In the genomic region with DNA sequence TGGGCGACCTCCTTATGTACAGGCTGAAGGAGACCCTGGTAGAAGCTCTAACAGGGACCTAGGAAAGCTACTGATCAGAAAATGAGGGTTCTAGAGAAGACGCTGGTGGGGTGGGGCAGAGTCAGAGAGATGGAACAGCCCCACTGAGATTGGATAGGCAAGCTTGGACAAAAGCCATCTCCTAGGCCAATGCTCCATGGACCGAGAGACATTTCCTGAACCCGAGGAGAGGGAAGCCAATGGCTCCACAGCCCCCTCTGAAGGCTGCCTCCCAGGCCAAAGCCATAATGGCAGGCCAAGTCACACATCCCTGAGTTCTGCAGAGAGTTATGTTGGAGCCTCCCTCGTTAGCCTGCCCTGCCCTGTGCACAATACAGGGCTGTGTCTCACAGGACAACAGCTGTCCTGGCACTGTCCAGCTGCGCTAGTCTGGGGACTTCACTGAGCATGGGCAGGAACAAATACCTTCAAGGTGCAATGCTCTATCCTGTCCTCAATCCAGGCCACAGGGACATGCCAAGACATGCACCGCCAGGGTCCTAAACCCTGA, we compare ENCODE assay signal across 20 mouse cellular contexts.
DNase-seq lines count a peak whose midpoint lies in the region; ATAC-seq and TF ChIP-seq lines count a peak whose summit lies in the region.
"Had no signal": no experiment of that assay in that cellular context is flagged by ENCODE, and none has a peak within 500 bp of the region (broad histone marks: within the 10 kb centered on the region; RNA-seq: fewer than 3 reads in every experiment).

No protein-coding gene starts in this region.

- H3K4me1 ChIP-seq in liver, postnatal 0 days (ENCODE audit: insufficient read depth): no peaks in the 10 kb centered on the region
- no peaks in the 10 kb centered on the region for H3K4me1 ChIP-seq in embryonic facial prominence, embryonic 14.5 days (ENCODE audit: control insufficient read depth, insufficient read depth, low read length)

- H3K27ac ChIP-seq in liver, postnatal 0 days (ENCODE audit: low read depth): no peak overlapping the region
- no peak overlapping the region for H3K27ac ChIP-seq in embryonic facial prominence, embryonic 14.5 days (replicated peaks; ENCODE audit: low read depth, low read length)
- H3K27ac ChIP-seq: heart, embryonic 10.5 days; heart, embryonic 15.5 days; hindbrain, embryonic 14.5 days had no signal

- DNase-seq in cerebellum, adult 11-12 months: peak; percentile 41
- no peak for DNase-seq in cerebellum, adult 11 months
- DNase-seq in gastrocnemius, postnatal 14 days: peak; percentile 51
- DNase-seq in gastrocnemius, adult 8-10 months (ENCODE audit: low spot score in 2 of 2): no peak
- DNase-seq in liver, postnatal 0 days: no peak
- DNase-seq in liver: no peak
- DNase-seq in embryonic facial prominence, embryonic 14.5 days (ENCODE audit: low spot score): peak; percentile 12
- DNase-seq in right cerebral cortex, adult 18-20 months: no peak
- DNase-seq: adrenal gland, postnatal 10 days; B cell, adult 2 months; cerebellum, adult 9-10 months; gastrocnemius, postnatal 25 days; heart, adult 18-20 months; heart, postnatal 14 days had no signal

- no peak for TF ChIP-seq EP300 in liver, postnatal 0 days (IDR thresholded peaks at IDR 0.05; ENCODE audit: low read depth)

- no peaks in the 10 kb centered on the region for H3K9me3 ChIP-seq in liver, postnatal 0 days (ENCODE audit: low read length)
- H3K9me3 ChIP-seq in embryonic facial prominence, embryonic 14.5 days (ENCODE audit: control insufficient read depth, low read length): no peaks in the 10 kb centered on the region
- H3K9me3 ChIP-seq: heart, embryonic 10.5 days; heart, embryonic 15.5 days had no signal

- WGBS in liver, postnatal 0 days (ENCODE audit: insufficient replicate concordance): 76% methylated on average over 7 of the region's 7 CpGs
- 68% methylated on average over 6 of the region's 7 CpGs for WGBS in embryonic facial prominence, embryonic 14.5 days

- peak; percentile 13; the same call in 1 of the 2 replicates for TF ChIP-seq CTCF in liver, postnatal 0 days (IDR thresholded peaks at IDR 0.05; ENCODE audit: low read depth)

- H3K9ac ChIP-seq in liver, postnatal 0 days (replicated peaks): no peak overlapping the region
- H3K9ac ChIP-seq in embryonic facial prominence, embryonic 14.5 days (ENCODE audit: low read depth, low read length): no peak overlapping the region
- H3K9ac ChIP-seq: heart, embryonic 15.5 days; hindbrain, embryonic 14.5 days had no signal

- no peak overlapping the region for H3K4me3 ChIP-seq in liver, postnatal 0 days (ENCODE audit: low read depth, low read length)
- no peak overlapping the region for H3K4me3 ChIP-seq in embryonic facial prominence, embryonic 14.5 days (ENCODE audit: low read depth, low read length)
- H3K4me3 ChIP-seq: heart, embryonic 10.5 days; heart, embryonic 15.5 days had no signal

- intact Hi-C loops in gastrocnemius, postnatal 14 days (cut with DNase I; ENCODE audit: low total_unique reads): no loop called here

- no peaks in the 10 kb centered on the region for H3K27me3 ChIP-seq in liver, postnatal 0 days (ENCODE audit: insufficient read depth, low read length)
- no peaks in the 10 kb centered on the region for H3K27me3 ChIP-seq in embryonic facial prominence, embryonic 14.5 days (replicated peaks; ENCODE audit: control insufficient read depth, insufficient read depth, low read length)
- H3K27me3 ChIP-seq: heart, embryonic 15.5 days had no signal

- no peak for ATAC-seq in liver, postnatal 0 days
- peak; percentile 31; the same call in 1 of the 2 replicates for ATAC-seq in embryonic facial prominence, embryonic 14.5 days (ENCODE audit: low read depth)
- ATAC-seq: CD4-positive, CD25-positive, alpha-beta regulatory T cell, adult 4 months; forebrain, embryonic 16.5 days; intestine, embryonic 16.5 days had no signal

- no peak overlapping the region for H3K4me2 ChIP-seq in liver, postnatal 0 days (ENCODE audit: low read depth, low read length)
- no peak overlapping the region for H3K4me2 ChIP-seq in embryonic facial prominence, embryonic 14.5 days (ENCODE audit: low read depth, low read length)
- H3K4me2 ChIP-seq: heart, embryonic 15.5 days; hindbrain, embryonic 14.5 days had no signal

- H3K36me3 ChIP-seq in liver, postnatal 0 days (replicated peaks; ENCODE audit: insufficient read depth, low read length): peaks cover 49% of the 10 kb centered on the region
- H3K36me3 ChIP-seq in embryonic facial prominence, embryonic 14.5 days (ENCODE audit: control insufficient read depth, insufficient read depth, low read length): peaks cover 88% of the 10 kb centered on the region

Comparison
In these comparisons a context has a peak if more than half of its experiments do, and no peak if none do; other contexts are left out.
1. DNase-seq: peak in cerebellum, adult 11-12 months (single experiment), gastrocnemius, postnatal 14 days (single experiment) and embryonic facial prominence, embryonic 14.5 days (single experiment); none in cerebellum, adult 11 months (single experiment), gastrocnemius, adult 8-10 months (0 of 2), liver, postnatal 0 days (single experiment), liver (single experiment) and right cerebral cortex, adult 18-20 months (single experiment).